Mouse (Mus musculus) liver, embryonic 14.5 days (tissue): ENCODE measurements around the gene Gm10097.

Experiments
- CTCF ChIP-seq: IDR thresholded peaks from 2 replicates; pipeline ENCODE4 v1.5.1; 2016; ENCODE audit warnings: antibody characterized with exemption, low read depth, control low read depth
- EP300 ChIP-seq: IDR thresholded peaks from 2 replicates; pipeline ENCODE4 v1.6.1; 2016; ENCODE audit warnings: antibody characterized with exemption, low read depth

DNA sequence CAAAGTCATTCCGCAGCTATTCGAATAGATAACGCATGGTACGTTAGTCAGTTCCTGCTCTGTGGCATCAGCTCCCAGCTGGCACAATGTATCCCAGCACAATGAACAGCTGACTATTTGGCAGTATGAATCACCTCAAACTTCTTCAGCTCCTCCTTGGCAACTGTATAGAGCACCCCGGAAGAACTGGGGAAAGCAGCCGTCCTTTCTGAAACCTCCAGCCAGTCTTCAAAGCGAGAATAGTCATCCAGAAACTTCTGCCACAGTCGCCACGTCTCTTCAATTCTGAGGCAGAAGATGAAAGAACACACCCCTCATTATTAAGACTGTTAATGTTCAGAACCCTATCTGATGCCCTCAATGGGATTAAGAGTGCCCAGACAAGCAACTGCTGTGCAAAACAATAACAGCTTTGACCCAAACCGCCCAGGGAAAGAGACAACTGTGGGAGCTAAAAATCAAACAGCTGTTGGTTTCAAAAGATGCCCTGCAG lies 12.7 kb upstream of the Gm10097 start:
- TF ChIP-seq EP300 (no peak), CTCF (no peak)
